In genomic region chr11:23255427-23256193, GRCm38 (mm10) we compare ENCODE assay signal across 8 mouse cellular contexts. TPM values are rescaled to one million over a fixed set of nuclear protein-coding genes. Genes with fewer than 3 reads are reported as not detected.
DNase-seq lines count a peak whose midpoint lies in the region; ATAC-seq and TF ChIP-seq lines count a peak whose summit lies in the region.

Gene Xpo1 (plus strand): TSS chr11:23256041.

- WGBS in bone marrow, adult 2 months: under 1% methylated on average over 60 of the region's 60 CpGs
- WGBS in embryonic facial prominence, embryonic 15.5 days: 0% methylated on average over 60 of the region's 60 CpGs
- WGBS in limb, embryonic 14.5 days: under 1% methylated on average over 50 of the region's 60 CpGs
- WGBS in midbrain, postnatal 0 days: under 1% methylated on average over 55 of the region's 60 CpGs

- peak within 1 kb of the TSS; percentile 86 for H3K9ac ChIP-seq in embryonic facial prominence, embryonic 15.5 days
- H3K9ac ChIP-seq in limb, embryonic 14.5 days (ENCODE audit: low read depth, low read length, severe bottlenecking): peak within 1 kb of the TSS; percentile 100
- peak within 1 kb of the TSS; percentile 98 for H3K9ac ChIP-seq in midbrain, postnatal 0 days (replicated peaks; ENCODE audit: low read length, poor library complexity, severe bottlenecking)

- TF ChIP-seq POLR2A in bone marrow, adult 2 months (IDR thresholded peaks at IDR 0.05; ENCODE audit: borderline replicate concordance, control insufficient read depth, low read depth, low read length): peak; percentile 94
- TF ChIP-seq POLR2A in limb, embryonic 14.5 days (IDR thresholded peaks at IDR 0.05; ENCODE audit: borderline replicate concordance, extremely low read depth, insufficient read depth, insufficient read length): peak; percentile 97

- peak; percentile 63 for TF ChIP-seq CTCF in bone marrow, adult 2 months (IDR thresholded peaks at IDR 0.05; ENCODE audit: control insufficient read depth, insufficient read depth, low read length)
- TF ChIP-seq CTCF in midbrain, postnatal 0 days (IDR thresholded peaks at IDR 0.05): peak; percentile 77

- H3K27ac ChIP-seq in bone marrow, adult 2 months (ENCODE audit: control insufficient read depth, insufficient read depth, low read depth, low read length, poor library complexity): peak within 1 kb of the TSS; percentile 89
- H3K27ac ChIP-seq in embryonic facial prominence, embryonic 15.5 days (replicated peaks): peak within 1 kb of the TSS; percentile 100
- H3K27ac ChIP-seq in limb, embryonic 14.5 days (replicated peaks; ENCODE audit: low read depth, low read length): peak within 1 kb of the TSS; percentile 100
- peak within 1 kb of the TSS; percentile 100 for H3K27ac ChIP-seq in midbrain, postnatal 0 days (ENCODE audit: low read depth, low read length)

- peak; percentile 99 for ATAC-seq in embryonic facial prominence, embryonic 15.5 days (ENCODE audit: insufficient number of reproducible peaks, low FRiP score, low TSS enrichment, low read depth)
- ATAC-seq in limb, embryonic 14.5 days (ENCODE audit: low FRiP score, low read depth): peak; percentile 97
- peak; percentile 98 for ATAC-seq in midbrain, postnatal 0 days (ENCODE audit: low FRiP score)

- H3K4me1 ChIP-seq in bone marrow, adult 2 months (ENCODE audit: control insufficient read depth, insufficient read depth, low read length): no peaks in the 10 kb centered on the region; the same call in 1 of the 2 replicates
- peaks cover 18% of the 10 kb centered on the region for H3K4me1 ChIP-seq in embryonic facial prominence, embryonic 15.5 days
- H3K4me1 ChIP-seq in limb, embryonic 14.5 days (ENCODE audit: control insufficient read depth, insufficient read depth, low read length): peaks cover 5% of the 10 kb centered on the region; the same call in 1 of the 2 replicates
- no peaks in the 10 kb centered on the region for H3K4me1 ChIP-seq in midbrain, postnatal 0 days (ENCODE audit: insufficient read depth, low read length)

- no peaks in the 10 kb centered on the region for H3K27me3 ChIP-seq in embryonic facial prominence, embryonic 15.5 days
- H3K27me3 ChIP-seq in limb, embryonic 14.5 days (ENCODE audit: control insufficient read depth, insufficient read depth, low read length): no peaks in the 10 kb centered on the region
- no peaks in the 10 kb centered on the region for H3K27me3 ChIP-seq in midbrain, postnatal 0 days (ENCODE audit: insufficient read depth, low read length)

- peak within 1 kb of the TSS; percentile 75 for H3K4me2 ChIP-seq in embryonic facial prominence, embryonic 15.5 days (replicated peaks)
- H3K4me2 ChIP-seq in limb, embryonic 14.5 days (replicated peaks; ENCODE audit: low read depth, low read length, severe bottlenecking): peak within 1 kb of the TSS; percentile 89
- H3K4me2 ChIP-seq in midbrain, postnatal 0 days (ENCODE audit: low read depth, low read length, poor library complexity, severe bottlenecking): peak within 1 kb of the TSS; percentile 56

- H3K36me3 ChIP-seq in embryonic facial prominence, embryonic 15.5 days: no peaks in the 10 kb centered on the region
- H3K36me3 ChIP-seq in limb, embryonic 14.5 days (ENCODE audit: control insufficient read depth, insufficient read depth, low read length): no peaks in the 10 kb centered on the region
- H3K36me3 ChIP-seq in midbrain, postnatal 0 days (ENCODE audit: insufficient read depth, low read length): no peaks in the 10 kb centered on the region

- no peaks in the 10 kb centered on the region for H3K9me3 ChIP-seq in embryonic facial prominence, embryonic 15.5 days (replicated peaks)
- H3K9me3 ChIP-seq in limb, embryonic 14.5 days (ENCODE audit: control insufficient read depth, low read length): no peaks in the 10 kb centered on the region
- H3K9me3 ChIP-seq in midbrain, postnatal 0 days (ENCODE audit: low read length): no peaks in the 10 kb centered on the region

- DNase-seq in 416B (ENCODE audit: low read depth): peak; percentile 100
- DNase-seq in heart, adult 8-10 months (ENCODE audit: low spot score): peak; percentile 99
- peak; percentile 100 for DNase-seq in kidney, adult 9 months
- peak; percentile 99 for DNase-seq in limb, embryonic 14.5 days (ENCODE audit: low spot score)
- DNase-seq in midbrain, postnatal 0 days (ENCODE audit: low spot score): peak; percentile 100
- DNase-seq in spleen, postnatal 14 days (ENCODE audit: low spot score in 2 of 2): peak; percentile 98 to 99

- peak within 1 kb of the TSS; percentile 70 for H3K4me3 ChIP-seq in bone marrow, adult 2 months (replicated peaks; ENCODE audit: control insufficient read depth, low read depth, low read length)
- peak within 1 kb of the TSS; percentile 97 for H3K4me3 ChIP-seq in embryonic facial prominence, embryonic 15.5 days (replicated peaks)
- H3K4me3 ChIP-seq in limb, embryonic 14.5 days (replicated peaks; ENCODE audit: low read length): peak within 1 kb of the TSS; percentile 98
- H3K4me3 ChIP-seq in midbrain, postnatal 0 days (ENCODE audit: low read depth, low read length): peak within 1 kb of the TSS; percentile 97

RNA-seq across cellular contexts. Expression of gene Xpo1, which starts in this region (rescaled TPM):
- polyA plus RNA-seq in bone marrow, adult 2 months (2011; ENCODE audit: insufficient read depth, insufficient read length, low replicate concordance, missing spikeins): 60.6 and 77.8 TPM in 2 replicates
- polyA plus RNA-seq in embryonic facial prominence, embryonic 15.5 days (2015; fragmentation: Nextera tagmentation; extraction: Ambion mirVana): 74.9 and 79.6 TPM in 2 replicates
- 10 to 100 TPM; 30.0 to 41.3 (median 37.9) TPM for total RNA-seq in heart, adult 8-10 months (2022)
- 88.8 and 105 TPM in 2 replicates for polyA plus RNA-seq in limb, embryonic 14.5 days (2012; rRNA removed)
- 113 and 120 TPM in 2 replicates for polyA plus RNA-seq in limb, embryonic 14.5 days (2014; fragmentation: Nextera tagmentation; extraction: Ambion mirVana)
- 65.1 and 86.5 TPM in 2 replicates for total RNA-seq in midbrain, postnatal 0 days (2014; rRNA removed)
- 37.4 and 44.0 TPM in 2 replicates for polyA plus RNA-seq in midbrain, postnatal 0 days (2015; fragmentation: Nextera tagmentation; extraction: Ambion mirVana)

Comparison
In these comparisons a context has a peak if more than half of its experiments do, and no peak if none do; other contexts are left out.
1. Peak in every context shown above with its lines: DNase-seq, ATAC-seq, H3K4me3 ChIP-seq and H3K27ac ChIP-seq.